Comparison of ENCODE assay signal across 8 mouse cellular contexts in genomic region chr15:36938511-36939150, GRCm38 (mm10).
A peak's percentile ranks its signal among the peaks of the same experiment; 100 is the strongest.
DNase-seq lines count a peak whose midpoint lies in the region; ATAC-seq lines count a peak whose summit lies in the region.

No protein-coding gene starts in this region.

- peaks cover 21% of the 10 kb centered on the region for H3K4me1 ChIP-seq in midbrain, embryonic 12.5 days

- no peaks in the 10 kb centered on the region for H3K9me3 ChIP-seq in midbrain, embryonic 12.5 days

- H3K9ac ChIP-seq in midbrain, embryonic 12.5 days (replicated peaks), result peak overlapping the region; percentile 76

- H3K4me3 ChIP-seq in midbrain, embryonic 12.5 days, result peak overlapping the region; percentile 50

- H3K4me2 ChIP-seq in midbrain, embryonic 12.5 days (replicated peaks), result peak overlapping the region; percentile 75

- no peaks in the 10 kb centered on the region for H3K27me3 ChIP-seq in midbrain, embryonic 12.5 days

- intact Hi-C loops in left cerebral cortex, postnatal 4 days (cut with DNase I), result loop anchor here (5.0 kb wide), 1 partner anchor 146 kb away; no protein-coding TSS in a partner anchor

- H3K27ac ChIP-seq in midbrain, embryonic 12.5 days (replicated peaks), result peak overlapping the region; percentile 95

- peak; percentile 94 for DNase-seq in adrenal gland, postnatal 10 days
- DNase-seq in embryo, embryonic 11.5 days (ENCODE audit: low read depth, low spot score), result peak; percentile 87
- DNase-seq in heart, adult 11 months, result peak; percentile 99
- DNase-seq in kidney, adult 11 months, result peak; percentile 88
- peak; percentile 95 for DNase-seq in left cerebral cortex, postnatal 4 days
- DNase-seq in skeletal muscle tissue, adult 2 months (ENCODE audit: low read depth, low spot score), result peak; percentile 82

- H3K36me3 ChIP-seq in midbrain, embryonic 12.5 days, result no peaks in the 10 kb centered on the region

- WGBS in midbrain, embryonic 12.5 days, result under 1% methylated on average over 52 of the region's 57 CpGs

- ATAC-seq in midbrain, embryonic 12.5 days (ENCODE audit: low FRiP score, low read depth), result peak; percentile 94
- ATAC-seq in erythroid progenitor cell, adult 5-6 weeks (replicated peaks; ENCODE audit: low FRiP score, poor library complexity, severe bottlenecking), result no peak; the same call in 1 of the 2 replicates
